Mouse (Mus musculus): ENCODE measurements around the gene Reln. TPM values are rescaled to one million over a fixed set of nuclear protein-coding genes. Genes with fewer than 3 reads are reported as not detected.

Reln gene
- polyA plus RNA-seq, 1 experiment from 2014 or later: 2.8 TPM

- no peak overlapping the region for H3K4me3 ChIP-seq (ENCODE audit: control insufficient read depth in 1 of 2, insufficient read depth in 1 of 2, low read depth in 1 of 2, low read length in 2 of 2)
- no peak overlapping the region for H3K4me2 ChIP-seq (ENCODE audit: low read length)
- H3K9me3 ChIP-seq (ENCODE audit: control insufficient read depth, low read length): no peaks in the 10 kb centered on the region
- H3K27me3 ChIP-seq (ENCODE audit: control insufficient read depth, insufficient read depth, low read length): no peaks in the 10 kb centered on the region
- no peaks in the 10 kb centered on the region for H3K36me3 ChIP-seq (ENCODE audit: control insufficient read depth, insufficient read depth, low read length)
- no peak for ATAC-seq (ENCODE audit: insufficient number of reproducible peaks, insufficient read depth, low FRiP score, low read depth)
- peaks cover 16 to 31% of the 10 kb centered on the region in 2 experiments for H3K4me1 ChIP-seq (ENCODE audit: control insufficient read depth in 2 of 2, insufficient read depth in 2 of 2, low read length in 2 of 2)
- no peak overlapping the region for H3K9ac ChIP-seq (ENCODE audit: low read length)
- 20% methylated on average over 1 of the region's 1 CpGs for WGBS
- no peak overlapping the region for H3K27ac ChIP-seq (replicated peaks in 1 of 2; ENCODE audit: control insufficient read depth in 1 of 2, insufficient read depth in 1 of 2, low read depth in 2 of 2, low read length in 2 of 2)
Observed at GRCm38 (mm10) chr5:22119296-22119695, 225.2 kb downstream of the Reln start.

DNA sequence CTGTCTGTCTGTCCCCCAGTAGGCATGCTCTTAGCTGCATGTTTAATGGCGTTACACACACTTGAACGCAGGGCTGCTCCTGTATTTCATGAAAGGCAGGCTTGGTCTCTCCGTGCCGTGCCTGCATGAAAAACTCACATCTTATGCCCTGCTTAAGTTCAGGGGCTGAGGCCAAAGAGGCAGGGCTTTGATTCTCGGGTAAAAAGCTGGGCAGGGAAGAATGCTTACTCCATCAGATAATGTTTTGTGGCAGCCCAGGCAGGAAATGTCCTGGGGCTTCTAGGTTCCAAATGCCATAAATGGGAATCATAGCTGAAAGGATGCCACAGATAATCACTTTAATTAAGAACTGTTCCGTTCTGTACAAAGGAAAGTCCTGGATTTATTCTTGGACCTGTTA is 226.0 kb downstream of the Reln start:
- H3K36me3 ChIP-seq (ENCODE audit: control insufficient read depth, insufficient read depth, low read length): no peaks in the 10 kb centered on the region
- no peak for ATAC-seq (ENCODE audit: insufficient number of reproducible peaks, insufficient read depth, low FRiP score, low read depth)
- WGBS: 49% methylated on average over 6 of the region's 6 CpGs
- H3K4me2 ChIP-seq (ENCODE audit: low read length): no peak overlapping the region
- no peak overlapping the region for H3K27ac ChIP-seq (replicated peaks in 1 of 2; ENCODE audit: control insufficient read depth in 1 of 2, insufficient read depth in 1 of 2, low read depth in 2 of 2, low read length in 2 of 2)
- no peaks in the 10 kb centered on the region for H3K9me3 ChIP-seq (ENCODE audit: control insufficient read depth, low read length)
- peaks cover 16 to 31% of the 10 kb centered on the region in 2 experiments for H3K4me1 ChIP-seq (ENCODE audit: control insufficient read depth in 2 of 2, insufficient read depth in 2 of 2, low read length in 2 of 2)
- H3K9ac ChIP-seq (ENCODE audit: low read length): no peak overlapping the region
- H3K4me3 ChIP-seq (ENCODE audit: control insufficient read depth in 1 of 2, insufficient read depth in 1 of 2, low read depth in 1 of 2, low read length in 2 of 2): no peak overlapping the region
- no peaks in the 10 kb centered on the region for H3K27me3 ChIP-seq (ENCODE audit: control insufficient read depth, insufficient read depth, low read length)

DNA sequence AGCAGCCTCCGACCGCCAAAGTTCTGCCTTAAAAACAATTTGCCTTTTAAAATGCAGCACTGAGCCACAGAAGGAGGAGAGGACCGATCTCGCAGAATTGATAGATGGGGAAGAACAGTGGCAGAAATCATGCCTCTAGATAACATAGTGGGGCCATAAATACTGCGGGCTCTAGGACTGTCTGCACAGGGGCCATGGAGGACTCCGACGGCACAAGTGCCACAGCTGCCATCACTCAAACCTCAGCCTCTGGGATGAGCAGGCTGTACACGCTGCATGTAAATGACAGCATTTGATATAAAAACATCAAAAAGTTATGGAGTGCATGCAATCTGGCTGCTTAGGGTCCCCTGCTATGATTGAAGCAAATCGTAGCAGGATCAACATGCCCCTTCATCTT is 227.6 kb downstream of the Reln start:
- no peak overlapping the region for H3K4me3 ChIP-seq (ENCODE audit: control insufficient read depth in 1 of 2, insufficient read depth in 1 of 2, low read depth in 1 of 2, low read length in 2 of 2)
- peak overlapping the region; percentile 40 to 47 for H3K27ac ChIP-seq (replicated peaks in 1 of 2; ENCODE audit: control insufficient read depth in 1 of 2, insufficient read depth in 1 of 2, low read depth in 2 of 2, low read length in 2 of 2)
- no peak overlapping the region; the same call in 1 of the 2 replicates for H3K4me2 ChIP-seq (ENCODE audit: low read length)
- no peak overlapping the region for H3K9ac ChIP-seq (ENCODE audit: low read length)
- no peaks in the 10 kb centered on the region for H3K9me3 ChIP-seq (ENCODE audit: control insufficient read depth, low read length)
- ATAC-seq (ENCODE audit: insufficient number of reproducible peaks, insufficient read depth, low FRiP score, low read depth): no peak
- H3K4me1 ChIP-seq (ENCODE audit: control insufficient read depth in 2 of 2, insufficient read depth in 2 of 2, low read length in 2 of 2): peaks cover 16 to 31% of the 10 kb centered on the region in 2 experiments
- no peaks in the 10 kb centered on the region for H3K36me3 ChIP-seq (ENCODE audit: control insufficient read depth, insufficient read depth, low read length)
- 49% methylated on average over 9 of the region's 9 CpGs for WGBS
- no peaks in the 10 kb centered on the region for H3K27me3 ChIP-seq (ENCODE audit: control insufficient read depth, insufficient read depth, low read length)

DNA sequence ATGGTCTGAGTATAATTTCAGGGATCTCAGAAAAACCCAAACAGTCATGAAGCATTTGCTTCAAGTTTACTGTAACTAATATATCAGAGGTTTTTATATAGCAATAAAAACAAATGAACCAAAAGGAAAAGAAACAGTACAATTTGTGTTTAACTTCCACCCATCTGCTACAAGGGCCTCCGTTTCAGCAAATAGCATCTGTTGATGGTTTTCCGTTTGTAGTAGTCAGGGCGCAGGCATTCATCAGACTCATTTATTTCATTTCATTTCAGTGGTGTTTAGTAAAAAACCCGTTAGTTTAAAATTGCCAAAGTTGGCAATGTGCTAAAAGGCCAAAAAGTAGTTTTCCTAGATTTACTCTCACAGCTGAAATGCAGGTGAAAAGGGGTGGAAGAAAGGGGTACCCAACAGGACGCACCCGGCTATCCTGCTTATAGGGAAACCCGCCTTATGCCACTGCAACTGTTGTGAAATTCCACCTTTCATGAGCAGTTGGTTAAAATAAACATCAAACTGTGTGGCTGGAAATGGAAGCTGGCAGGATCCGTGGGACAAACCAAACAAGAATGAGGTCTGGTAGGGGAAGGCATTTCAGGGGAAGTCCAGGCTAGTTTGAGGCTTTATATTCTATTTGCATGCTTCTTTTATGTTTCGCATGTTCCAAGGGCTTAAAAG is 237.6 kb downstream of the Reln start:
- H3K4me1 ChIP-seq (ENCODE audit: control insufficient read depth in 2 of 2, insufficient read depth in 2 of 2, low read length in 2 of 2): no peaks in the 10 kb centered on the region
- no peaks in the 10 kb centered on the region for H3K9me3 ChIP-seq (ENCODE audit: control insufficient read depth, low read length)
- H3K36me3 ChIP-seq (ENCODE audit: control insufficient read depth, insufficient read depth, low read length): no peaks in the 10 kb centered on the region
- H3K27ac ChIP-seq (replicated peaks in 1 of 2; ENCODE audit: control insufficient read depth in 1 of 2, insufficient read depth in 1 of 2, low read depth in 2 of 2, low read length in 2 of 2): no peak overlapping the region
- WGBS: 76% methylated on average over 9 of the region's 9 CpGs
- no peak overlapping the region for H3K4me2 ChIP-seq (ENCODE audit: low read length)
- H3K4me3 ChIP-seq (ENCODE audit: control insufficient read depth in 1 of 2, insufficient read depth in 1 of 2, low read depth in 1 of 2, low read length in 2 of 2): no peak overlapping the region
- H3K27me3 ChIP-seq (ENCODE audit: control insufficient read depth, insufficient read depth, low read length): no peaks in the 10 kb centered on the region
- ATAC-seq (ENCODE audit: insufficient number of reproducible peaks, insufficient read depth, low FRiP score, low read depth): no peak
- H3K9ac ChIP-seq (ENCODE audit: low read length): no peak overlapping the region

GRCm38 (mm10) chr5:22094984-22095383 is 249.5 kb downstream of the Reln start:
- Histone ChIP-seq H3K4me2 (ENCODE audit: low read length) (no peak overlapping the region), H3K27ac (replicated peaks in 1 of 2; ENCODE audit: control insufficient read depth in 1 of 2, insufficient read depth in 1 of 2, low read depth in 2 of 2, low read length in 2 of 2) (no peak overlapping the region), H3K36me3 (ENCODE audit: control insufficient read depth, insufficient read depth, low read length) (no peaks in the 10 kb centered on the region), H3K4me1 (ENCODE audit: control insufficient read depth in 2 of 2, insufficient read depth in 2 of 2, low read length in 2 of 2) (no peaks in the 10 kb centered on the region), H3K27me3 (ENCODE audit: control insufficient read depth, insufficient read depth, low read length) (no peaks in the 10 kb centered on the region), H3K4me3 (ENCODE audit: control insufficient read depth in 1 of 2, insufficient read depth in 1 of 2, low read depth in 1 of 2, low read length in 2 of 2) (no peak overlapping the region), H3K9ac (ENCODE audit: low read length) (no peak overlapping the region), H3K9me3 (ENCODE audit: control insufficient read depth, low read length) (no peaks in the 10 kb centered on the region)
- WGBS: 92% methylated on average over 5 of the region's 5 CpGs
- ATAC-seq (ENCODE audit: insufficient number of reproducible peaks, insufficient read depth, low FRiP score, low read depth): no peak

DNA sequence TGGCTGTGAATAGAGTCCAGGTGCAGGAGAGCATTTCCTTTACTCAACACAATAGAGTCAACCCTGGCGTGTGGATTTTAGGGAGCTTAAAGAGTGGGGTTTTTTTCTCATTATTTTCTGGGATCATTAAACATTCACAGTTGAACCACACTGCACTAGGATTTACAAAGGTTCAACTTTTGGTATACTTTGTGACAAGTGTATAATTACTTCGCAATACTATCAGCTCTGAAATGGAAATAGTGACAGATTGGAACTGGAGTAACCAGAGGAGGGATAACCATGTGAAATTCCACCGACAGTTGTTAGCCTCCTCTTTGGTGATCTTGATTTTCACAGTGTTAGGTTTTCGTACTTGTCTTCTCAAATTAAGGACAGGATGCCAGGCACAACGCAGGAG is 250.5 kb downstream of the Reln start:
- ATAC-seq (ENCODE audit: insufficient number of reproducible peaks, insufficient read depth, low FRiP score, low read depth): no peak
- Histone ChIP-seq H3K4me2 (ENCODE audit: low read length) (no peak overlapping the region), H3K9me3 (ENCODE audit: control insufficient read depth, low read length) (no peaks in the 10 kb centered on the region), H3K4me1 (ENCODE audit: control insufficient read depth in 2 of 2, insufficient read depth in 2 of 2, low read length in 2 of 2) (no peaks in the 10 kb centered on the region), H3K36me3 (ENCODE audit: control insufficient read depth, insufficient read depth, low read length) (no peaks in the 10 kb centered on the region), H3K9ac (ENCODE audit: low read length) (no peak overlapping the region), H3K4me3 (ENCODE audit: control insufficient read depth in 1 of 2, insufficient read depth in 1 of 2, low read depth in 1 of 2, low read length in 2 of 2) (no peak overlapping the region), H3K27ac (replicated peaks in 1 of 2; ENCODE audit: control insufficient read depth in 1 of 2, insufficient read depth in 1 of 2, low read depth in 2 of 2, low read length in 2 of 2) (no peak overlapping the region), H3K27me3 (ENCODE audit: control insufficient read depth, insufficient read depth, low read length) (no peaks in the 10 kb centered on the region)
- 76% methylated on average over 5 of the region's 5 CpGs for WGBS

DNA sequence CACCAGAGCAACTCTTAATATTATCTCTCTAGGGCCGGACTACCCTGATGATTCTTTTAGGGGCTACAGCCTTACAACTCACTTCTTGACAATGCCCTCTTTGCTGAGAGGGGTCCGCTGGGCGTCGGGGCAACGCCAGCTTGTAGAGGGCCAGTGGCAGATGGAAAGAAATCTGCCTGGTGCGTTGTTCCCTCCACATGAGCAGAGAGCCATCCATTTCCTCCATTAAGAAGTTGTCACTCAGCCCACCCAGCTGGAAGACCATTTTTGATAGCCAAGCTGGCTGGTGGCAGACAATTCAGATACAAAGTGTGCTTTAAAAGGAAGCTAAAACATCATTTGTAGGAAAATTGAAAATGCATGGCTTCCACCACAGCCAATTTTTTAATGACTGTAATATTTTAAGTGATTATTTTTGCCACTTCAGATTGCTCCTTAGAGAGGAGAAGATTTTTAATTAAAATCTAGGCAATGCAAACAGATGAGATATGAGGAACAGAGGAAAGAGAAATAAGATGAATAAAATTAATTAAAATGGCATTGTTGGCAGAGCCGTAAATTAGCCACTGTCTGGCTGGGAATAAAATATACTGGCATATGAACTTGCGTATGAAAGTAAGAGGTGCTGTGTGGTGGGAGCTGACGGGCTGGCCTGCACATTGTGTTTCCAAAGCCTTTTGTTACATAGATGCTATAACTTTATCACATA is 251.2 kb downstream of the Reln start:
- no peak for ATAC-seq (ENCODE audit: insufficient number of reproducible peaks, insufficient read depth, low FRiP score, low read depth)
- no peak overlapping the region for H3K4me2 ChIP-seq (ENCODE audit: low read length)
- no peaks in the 10 kb centered on the region for H3K36me3 ChIP-seq (ENCODE audit: control insufficient read depth, insufficient read depth, low read length)
- H3K27me3 ChIP-seq (ENCODE audit: control insufficient read depth, insufficient read depth, low read length): no peaks in the 10 kb centered on the region
- WGBS: 81% methylated on average over 9 of the region's 9 CpGs
- no peak overlapping the region for H3K4me3 ChIP-seq (ENCODE audit: control insufficient read depth in 1 of 2, insufficient read depth in 1 of 2, low read depth in 1 of 2, low read length in 2 of 2)
- H3K27ac ChIP-seq (replicated peaks in 1 of 2; ENCODE audit: control insufficient read depth in 1 of 2, insufficient read depth in 1 of 2, low read depth in 2 of 2, low read length in 2 of 2): no peak overlapping the region
- no peak overlapping the region for H3K9ac ChIP-seq (ENCODE audit: low read length)
- no peaks in the 10 kb centered on the region for H3K4me1 ChIP-seq (ENCODE audit: control insufficient read depth in 2 of 2, insufficient read depth in 2 of 2, low read length in 2 of 2)
- no peaks in the 10 kb centered on the region for H3K9me3 ChIP-seq (ENCODE audit: control insufficient read depth, low read length)
